Mouse (Mus musculus) spleen, adult 2 months (tissue): ENCODE data around the gene Bcl7c.

Source experiments
- CTCF ChIP-seq: fragments of 200-500 bp; IDR thresholded peaks from 2 replicates; pipeline ENCODE4 v1.5.1; 2011; ENCODE audit warnings: mild to moderate bottlenecking, inconsistent platforms; ENCODE audit not compliant: insufficient read depth, insufficient read length, insufficient replicate concordance; ENCODE audit errors: extremely low read depth
- POLR2A ChIP-seq: fragments of 200-500 bp; IDR thresholded peaks from 2 replicates; pipeline ENCODE4 v1.6.1; 2011; ENCODE audit warnings: low read depth, low read length, inconsistent platforms

DNA sequence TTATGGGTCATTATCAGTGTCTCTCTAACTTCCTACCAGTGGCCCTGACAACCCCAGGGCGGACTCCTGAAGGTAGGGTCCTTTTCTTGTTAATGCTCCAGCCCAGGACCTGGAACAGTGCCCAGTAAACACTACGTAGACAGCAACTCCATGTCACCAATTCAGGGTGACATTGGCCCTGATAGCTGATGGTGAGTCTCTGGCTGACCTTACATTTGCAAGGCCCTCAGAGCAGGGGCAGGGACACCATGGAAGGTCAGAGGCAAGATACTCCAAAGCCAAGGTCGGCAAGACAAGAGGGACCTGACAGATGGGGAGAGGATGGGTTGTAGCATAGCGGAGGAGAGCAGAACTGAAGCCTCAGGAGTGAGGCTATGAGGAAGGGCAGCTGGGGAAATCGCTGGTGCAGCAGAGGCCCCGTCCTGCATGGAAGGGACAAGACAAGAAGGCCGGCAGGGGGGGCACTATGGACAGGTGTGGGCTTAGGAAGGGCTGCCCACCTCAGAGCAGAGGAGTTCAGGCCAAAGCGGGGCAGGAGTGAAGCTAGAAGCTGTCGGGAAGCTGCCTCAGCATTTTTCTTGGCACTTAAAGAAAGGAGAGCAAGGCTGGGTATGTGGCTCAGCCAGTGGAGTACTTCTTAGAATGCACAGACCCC lies 19.0 kb downstream of the Bcl7c start:
- no peak for TF ChIP-seq POLR2A
- TF ChIP-seq CTCF = no peak
